Mouse (Mus musculus) sigmoid colon, adult 10 weeks (tissue): ENCODE results near the gene Dmrta2. TPM values are rescaled to one million over a fixed set of nuclear protein-coding genes. Genes with fewer than 3 reads are reported as not detected.

Experiments used
- polyA plus RNA-seq: library from polyadenylated mRNA; stranded (reverse); fragments of 350-450 nt; fragmentation: Illumina TruSeq; extraction: RNeasy Lipid Tissue Mini Kit (QIAGEN cat#74804); gene quantifications from one replicate; pipeline ENCODE4 v1.2.3, GENCODE M21; 2014; ENCODE audit warnings: low read depth, low replicate concordance

Gene Dmrta2
- 0.22 TPM for polyA plus RNA-seq

DNA sequence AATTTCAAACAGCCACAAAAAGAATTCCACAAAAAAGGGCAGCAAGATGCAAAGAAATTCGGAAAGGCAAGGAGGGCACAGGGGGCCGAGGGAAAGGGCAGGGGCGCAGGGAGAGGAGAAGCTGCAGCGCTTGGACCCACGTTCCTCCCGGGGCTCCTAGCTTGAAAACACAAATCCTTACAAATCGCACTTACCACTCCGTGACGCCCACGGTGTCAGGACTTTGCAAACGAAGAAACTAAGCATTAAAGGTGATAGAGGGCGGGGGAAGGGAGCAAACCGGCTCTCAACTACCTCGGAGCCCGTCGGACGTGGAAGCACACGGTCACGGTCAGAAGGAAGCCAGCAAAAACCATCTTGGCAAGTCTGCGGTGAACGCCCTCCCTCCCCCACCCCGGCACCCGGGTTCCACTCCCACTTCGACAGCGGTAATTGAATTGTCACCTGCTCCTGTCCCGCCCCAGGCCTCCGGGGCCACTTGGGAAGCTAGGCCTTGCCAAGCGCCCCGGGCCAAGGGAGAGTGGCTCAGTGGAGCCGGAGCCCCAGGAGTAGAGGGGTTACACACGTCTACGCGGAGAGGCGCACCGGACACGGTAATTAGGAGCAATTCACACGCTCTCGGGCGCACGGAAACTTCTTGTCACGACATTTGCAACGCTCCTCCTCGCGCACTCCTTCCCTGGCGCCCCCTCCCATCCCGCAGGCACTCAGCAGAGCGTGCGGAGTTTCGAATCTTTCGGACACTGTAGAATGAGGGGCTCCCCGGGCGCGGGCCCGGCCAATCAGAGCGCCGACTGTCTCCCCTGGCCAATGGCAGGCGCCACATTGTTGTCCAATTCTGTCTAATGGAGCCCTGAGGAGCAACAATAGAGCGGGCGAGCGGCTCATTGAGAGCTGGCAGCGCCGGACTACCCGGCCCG is at the start of gene Dmrta2:
TSS of gene Dmrta2 (plus strand) at position 906 of the 920 bp plus-strand sequence.

